11 mouse cellular contexts compared by ENCODE assay signal in genomic region chr9:29682224-29682623, GRCm38 (mm10).
"Had no signal": no experiment of that assay in that cellular context is flagged by ENCODE, and none has a peak within 500 bp of the region (broad histone marks: within the 10 kb centered on the region; RNA-seq: fewer than 3 reads in every experiment).

No protein-coding gene starts in this region.

- H3K36me3 ChIP-seq: neural tube, embryonic 15.5 days had no signal

- H3K27ac ChIP-seq: left cerebral cortex, adult 2 months; liver, embryonic 14.5 days; neural tube, embryonic 15.5 days had no signal

- ATAC-seq: intestine, postnatal 0 days had no signal

- H3K27me3 ChIP-seq: neural tube, embryonic 15.5 days had no signal

- H3K4me2 ChIP-seq: neural tube, embryonic 15.5 days had no signal

- H3K9me3 ChIP-seq: neural tube, embryonic 15.5 days had no signal

- H3K4me3 ChIP-seq: left cerebral cortex, adult 2 months; myocyte; neural tube, embryonic 15.5 days had no signal

- H3K9ac ChIP-seq: liver, embryonic 14.5 days; neural tube, embryonic 15.5 days had no signal

- DNase-seq: lung, adult 18-20 months; midbrain, embryonic 14.5 days; right cerebral cortex, adult 18-20 months; right cerebral cortex, postnatal 25 days; thymus, adult 18-20 months; thymus, postnatal 14 days had no signal
